25 mouse cellular contexts compared by ENCODE assay signal in genomic region chr5:21683811-21684210, GRCm38 (mm10). TPM values are rescaled to one million over a fixed set of nuclear protein-coding genes. Genes with fewer than 3 reads are reported as not detected.
DNase-seq lines count a peak whose midpoint lies in the region; ATAC-seq lines count a peak whose summit lies in the region.
"Had no signal": no experiment of that assay in that cellular context is flagged by ENCODE, and none has a peak within 500 bp of the region (broad histone marks: within the 10 kb centered on the region; RNA-seq: fewer than 3 reads in every experiment).

No protein-coding gene starts in this region.

- no peak for DNase-seq in frontal cortex, postnatal 36 days (ENCODE audit: low spot score in 2 of 2)
- peak; percentile 6 for DNase-seq in heart, postnatal 25 days (ENCODE audit: low spot score)
- DNase-seq in heart, postnatal 10 days, result no peak
- peak; percentile 90 for DNase-seq in R1 (ENCODE audit: low read depth, low spot score)
- DNase-seq in spleen, postnatal 14 days (ENCODE audit: low spot score in 2 of 2), result no peak
- DNase-seq: adrenal gland, postnatal 10 days; adrenal gland, postnatal 36 days; cerebellum, adult 18-20 months; cerebellum, adult 9-10 months; cerebellum, postnatal 14 days; gastrocnemius, postnatal 10 days; gastrocnemius, postnatal 36 days; heart, postnatal 4 days had no signal

- peaks cover 8% of the 10 kb centered on the region for H3K9me3 ChIP-seq in megakaryocyte, embryonic 14.5 days
- H3K9me3 ChIP-seq: forebrain, embryonic 13.5 days; heart, embryonic 10.5 days; heart, embryonic 13.5 days had no signal

- intact Hi-C loops in heart, postnatal 25 days (cut with DNase I), result no loop called here
- intact Hi-C loops in heart, postnatal 10 days (cut with DNase I), result no loop called here

- peaks cover 3% of the 10 kb centered on the region for H3K27me3 ChIP-seq in megakaryocyte, embryonic 14.5 days (replicated peaks)
- H3K27me3 ChIP-seq: forebrain, embryonic 13.5 days; heart, embryonic 13.5 days had no signal

- 0 out of 2 replicates have a peak, but pooled peaks have one; percentile 9 for ATAC-seq in frontal cortex, adult (ENCODE audit: low TSS enrichment)
- no peak for ATAC-seq in megakaryocyte, adult 5-6 weeks (ENCODE audit: poor library complexity, severe bottlenecking)
- ATAC-seq: forebrain, embryonic 13.5 days; forebrain, embryonic 16.5 days; hindbrain, postnatal 0 days; inflammation-experienced regulatory T-cells, adult 6 months; intestine, embryonic 16.5 days had no signal

- H3K36me3 ChIP-seq in megakaryocyte, embryonic 14.5 days (replicated peaks; ENCODE audit: low read length), result no peaks in the 10 kb centered on the region
- H3K36me3 ChIP-seq: heart, embryonic 10.5 days; heart, embryonic 13.5 days had no signal

- H3K4me1 ChIP-seq in megakaryocyte, embryonic 14.5 days, result peaks cover 24% of the 10 kb centered on the region
- H3K4me1 ChIP-seq: forebrain, embryonic 10.5 days; forebrain, embryonic 13.5 days had no signal

- H3K4me3 ChIP-seq in megakaryocyte, embryonic 14.5 days (replicated peaks), result peak overlapping the region; percentile 4
- H3K4me3 ChIP-seq: forebrain, embryonic 10.5 days; forebrain, embryonic 13.5 days; heart, embryonic 10.5 days; heart, embryonic 13.5 days had no signal

RNA-seq across cellular contexts. Expression of gene Napepld, which starts 17.4 kb away (rescaled TPM):
- 1 to 10 TPM; 4.5 to 5.4 TPM for total RNA-seq in heart, postnatal 25 days (2021)
- total RNA-seq in heart, postnatal 10 days (2021), result 1 to 10 TPM; 5.4 to 5.7 TPM
- polyA plus RNA-seq in megakaryocyte, embryonic 14.5 days (2012; ENCODE audit: insufficient read depth, low replicate concordance), result 0.17 and 0.44 TPM in 2 replicates
- 1.7 and 2.1 TPM in 2 replicates for total RNA-seq in megakaryocyte, adult 5-6 weeks (2015)
- 0.62 and 1.2 TPM in 2 replicates for total RNA-seq in megakaryocyte, adult 5-6 weeks (2017)

RNA-seq across cellular contexts. Expression of gene Armc10, which starts 38.2 kb away (rescaled TPM):
- 1 to 10 TPM; 6.6 to 7.8 TPM for total RNA-seq in heart, postnatal 25 days (2021)
- total RNA-seq in heart, postnatal 10 days (2021), result 10 to 100 TPM; 14.6 to 15.3 TPM
- polyA plus RNA-seq in megakaryocyte, embryonic 14.5 days (2012; ENCODE audit: insufficient read depth, low replicate concordance), result 17.2 and 24.5 TPM in 2 replicates
- total RNA-seq in megakaryocyte, adult 5-6 weeks (2015), result 27.5 and 33.1 TPM in 2 replicates
- 27.0 and 30.3 TPM in 2 replicates for total RNA-seq in megakaryocyte, adult 5-6 weeks (2017)

RNA-seq across cellular contexts. Expression of gene Fbxl13, which starts 38.4 kb away (rescaled TPM):
- not detected for total RNA-seq in heart, postnatal 25 days (2021)
- total RNA-seq in heart, postnatal 10 days (2021), result under 1 TPM; 0.10 TPM
- not detected in 2 replicates for polyA plus RNA-seq in megakaryocyte, embryonic 14.5 days (2012; ENCODE audit: insufficient read depth, low replicate concordance)
- 0.23 TPM in 1 of 2 replicates, not detected in the other for total RNA-seq in megakaryocyte, adult 5-6 weeks (2015)
- total RNA-seq in megakaryocyte, adult 5-6 weeks (2017), result not detected in 2 replicates
- total RNA-seq: adrenal gland, postnatal 36 days; granulocyte monocyte progenitor cell, adult 5-6 weeks had no signal

RNA-seq across cellular contexts. Expression of gene Pmpcb, which starts 53.1 kb away (rescaled TPM):
- total RNA-seq in heart, postnatal 25 days (2021), result 100 to 1,000 TPM; 241 to 242 TPM
- 100 to 1,000 TPM; 224 TPM for total RNA-seq in heart, postnatal 10 days (2021)
- polyA plus RNA-seq in megakaryocyte, embryonic 14.5 days (2012; ENCODE audit: insufficient read depth, low replicate concordance), result 10.3 and 19.0 TPM in 2 replicates
- 57.5 and 62.6 TPM in 2 replicates for total RNA-seq in megakaryocyte, adult 5-6 weeks (2015)
- 64.2 and 65.4 TPM in 2 replicates for total RNA-seq in megakaryocyte, adult 5-6 weeks (2017)

Comparison
In these comparisons a context has a peak if more than half of its experiments do, and no peak if none do; other contexts are left out.
1. DNase-seq: peak in heart, postnatal 25 days (single experiment) and R1 (single experiment); none in frontal cortex, postnatal 36 days (0 of 2), heart, postnatal 10 days (0 of 2) and spleen, postnatal 14 days (0 of 2).